Mouse (Mus musculus): ENCODE measurements around the gene Dmrta2.

Dmrta2 gene

DNA sequence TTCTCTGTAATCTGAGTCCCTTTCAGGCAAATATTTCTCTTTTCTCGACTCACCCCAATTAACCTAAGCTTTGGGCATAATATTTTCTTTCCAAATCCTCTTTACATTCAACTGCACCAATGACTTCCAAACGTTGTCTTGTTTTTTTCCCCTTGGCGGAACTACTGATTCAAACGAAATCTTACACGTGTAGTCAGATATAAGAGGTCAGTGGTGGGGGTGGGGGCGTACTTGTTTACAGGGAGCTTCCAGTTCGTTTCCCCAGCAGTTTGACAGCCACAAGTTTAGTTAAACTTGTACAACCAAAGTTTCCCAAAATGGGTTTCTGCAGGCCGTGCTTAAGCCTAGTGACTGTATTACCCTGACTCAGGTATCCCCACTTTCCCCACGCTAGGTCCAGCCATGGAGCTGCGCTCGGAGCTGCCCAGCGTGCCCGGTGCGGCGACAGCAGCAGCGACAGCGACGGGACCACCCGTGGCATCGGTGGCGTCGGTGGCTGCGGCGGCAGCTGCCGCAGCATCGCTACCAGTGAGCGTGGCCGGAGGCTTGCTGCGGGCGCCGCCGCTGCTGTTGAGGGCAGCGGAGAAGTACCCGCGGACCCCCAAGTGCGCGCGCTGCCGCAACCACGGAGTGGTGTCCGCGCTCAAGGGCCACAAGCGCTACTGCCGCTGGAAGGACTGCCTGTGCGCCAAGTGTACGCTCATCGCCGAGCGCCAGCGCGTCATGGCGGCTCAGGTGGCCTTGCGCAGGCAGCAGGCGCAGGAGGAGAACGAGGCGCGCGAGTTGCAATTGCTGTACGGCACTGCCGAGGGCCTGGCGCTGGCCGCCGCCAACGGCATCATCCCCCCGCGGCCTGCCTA lies 1.8 kb downstream of the Dmrta2 start:
- CTCF ChIA-PET: no interaction called here

DNA sequence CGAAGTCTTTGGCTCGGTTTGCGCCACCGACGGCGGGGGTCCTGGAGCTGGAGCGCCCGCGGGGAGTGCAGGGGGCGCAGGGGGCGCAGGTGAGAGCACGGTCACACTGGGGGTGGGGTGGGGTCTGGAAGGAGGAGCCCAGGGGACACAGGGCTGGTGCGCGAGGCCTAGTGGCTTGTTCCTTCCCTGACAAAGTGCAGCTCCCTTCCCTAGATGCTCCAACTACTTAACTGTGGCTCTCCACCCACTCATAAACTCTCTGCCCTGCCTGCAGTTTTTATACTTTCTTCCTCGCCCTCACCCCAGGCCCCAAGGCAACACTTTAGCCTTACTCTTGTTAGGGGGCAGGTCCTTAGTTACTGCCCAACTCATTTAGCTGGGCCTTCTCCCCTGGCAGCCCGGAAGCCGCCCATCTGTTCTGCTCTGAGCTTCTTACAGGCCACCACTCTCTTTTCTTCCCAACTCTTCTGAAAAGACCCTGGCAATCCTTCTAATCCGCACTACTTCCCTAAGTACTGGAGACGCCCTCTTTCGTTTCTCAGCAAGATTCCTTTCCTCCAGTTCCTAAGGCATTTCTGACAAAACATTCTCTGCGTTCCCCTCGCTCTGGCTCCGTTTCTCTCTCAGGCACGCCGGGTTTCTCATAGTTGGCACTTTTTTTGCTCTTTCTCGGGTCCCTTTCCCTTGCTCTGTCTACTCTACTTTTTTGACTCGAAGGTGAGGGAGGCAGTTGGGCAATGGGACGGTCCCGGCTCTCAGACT lies 2.6 kb downstream of the Dmrta2 start:
- CTCF ChIA-PET: no interaction called here

DNA sequence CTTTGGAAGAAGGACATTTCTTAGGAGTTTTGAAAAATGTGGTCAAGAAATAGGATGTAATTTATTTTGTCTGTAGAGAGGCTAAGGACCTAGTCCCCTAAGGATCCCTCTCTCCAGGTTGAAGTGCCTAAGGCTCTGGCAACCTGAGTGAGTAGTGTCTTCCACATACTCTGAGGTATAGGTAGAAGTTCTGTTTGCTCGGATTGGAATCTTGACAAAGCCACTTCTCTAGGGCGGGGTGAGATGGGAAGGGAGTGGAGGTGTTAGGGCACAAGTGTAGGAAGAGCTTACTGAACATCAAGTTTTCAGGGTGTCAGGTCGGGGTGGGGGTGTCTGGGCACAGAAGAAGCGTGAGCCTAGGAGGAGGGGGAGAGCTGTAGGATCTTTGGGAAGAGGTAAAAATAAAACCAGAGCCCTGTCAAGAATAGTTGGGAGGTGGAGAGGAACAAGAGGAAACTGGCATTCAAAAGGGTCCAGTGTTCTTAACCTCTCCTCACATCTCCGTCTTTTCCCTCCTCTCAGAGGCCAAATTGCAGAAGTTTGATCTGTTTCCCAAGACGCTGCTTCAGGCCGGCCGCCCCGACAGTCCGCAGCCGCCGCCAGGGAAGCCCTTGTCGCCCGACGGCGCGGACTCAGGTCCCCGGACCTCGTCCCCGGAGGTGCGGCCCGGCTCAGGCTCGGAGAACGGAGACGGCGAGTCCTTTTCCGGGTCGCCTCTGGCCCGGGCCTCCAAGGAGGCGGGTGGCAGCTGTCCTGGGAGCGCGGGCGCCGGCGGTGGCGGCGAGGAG lies 3.4 kb downstream of the Dmrta2 start:
- CTCF ChIA-PET: no interaction called here

DNA sequence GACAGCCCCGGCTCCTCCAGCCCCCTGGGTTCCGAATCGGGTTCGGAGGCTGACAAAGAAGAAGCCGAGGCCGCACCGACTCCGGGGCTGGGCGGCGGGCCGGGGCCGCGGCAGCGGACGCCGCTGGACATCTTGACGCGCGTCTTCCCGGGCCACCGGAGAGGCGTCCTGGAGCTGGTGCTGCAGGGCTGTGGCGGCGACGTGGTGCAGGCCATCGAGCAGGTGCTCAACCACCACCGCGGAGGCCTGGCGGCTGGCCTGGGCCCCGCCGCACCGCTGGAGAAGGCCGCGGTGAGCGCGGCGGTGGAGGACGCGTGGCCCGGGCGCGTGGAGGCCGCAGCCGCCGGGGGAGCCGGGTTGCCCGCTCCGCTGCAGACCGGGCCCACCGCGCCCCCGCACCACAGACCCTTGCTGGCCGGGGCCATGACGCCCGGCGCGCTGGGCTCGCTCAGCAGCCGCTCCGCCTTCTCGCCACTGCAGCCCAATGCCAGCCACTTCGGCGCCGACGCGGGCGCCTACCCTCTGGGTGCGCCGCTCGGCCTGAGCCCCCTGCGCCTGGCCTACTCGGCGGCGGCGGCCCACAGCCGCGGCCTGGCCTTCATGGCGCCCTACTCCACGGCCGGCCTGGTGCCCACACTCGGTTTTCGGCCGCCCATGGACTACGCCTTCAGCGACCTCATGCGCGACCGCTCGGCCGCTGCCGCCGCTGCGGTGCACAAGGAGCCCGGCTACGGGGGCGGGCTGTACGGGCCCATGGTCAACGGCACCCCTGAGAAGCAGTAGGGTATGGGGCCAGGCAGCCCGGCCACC lies 4.2 kb downstream of the Dmrta2 start:
- CTCF ChIA-PET: no interaction called here

DNA sequence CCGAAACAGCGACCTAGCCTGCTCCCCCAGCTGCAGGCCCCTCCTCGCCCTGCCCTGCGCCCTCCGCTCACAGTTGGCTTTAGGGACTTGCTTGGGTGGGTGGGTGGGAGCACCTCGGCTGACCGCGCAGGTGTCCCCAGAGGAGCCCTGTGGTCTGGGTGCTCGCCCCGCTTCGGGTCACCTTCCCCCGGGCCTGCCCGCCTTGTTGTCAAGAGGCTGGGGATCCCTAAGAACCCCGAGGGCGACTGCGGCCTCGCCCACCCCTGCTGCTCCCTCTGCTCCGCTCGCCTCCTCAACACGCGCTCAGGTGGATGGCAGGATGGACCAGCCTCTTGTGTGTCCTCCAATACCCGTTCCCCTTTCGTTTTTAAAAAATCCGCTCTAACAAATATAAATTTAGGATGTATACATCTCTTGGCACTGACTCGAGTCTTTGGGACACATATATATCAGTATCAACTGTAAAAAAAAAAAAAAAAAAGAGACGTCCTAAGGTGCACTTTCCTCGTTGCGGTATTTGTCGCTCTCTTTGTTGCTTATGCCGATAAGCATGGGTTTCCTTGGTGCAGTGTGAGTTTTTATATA lies 4.9 kb downstream of the Dmrta2 start:
- CTCF ChIA-PET: no interaction called here

DNA sequence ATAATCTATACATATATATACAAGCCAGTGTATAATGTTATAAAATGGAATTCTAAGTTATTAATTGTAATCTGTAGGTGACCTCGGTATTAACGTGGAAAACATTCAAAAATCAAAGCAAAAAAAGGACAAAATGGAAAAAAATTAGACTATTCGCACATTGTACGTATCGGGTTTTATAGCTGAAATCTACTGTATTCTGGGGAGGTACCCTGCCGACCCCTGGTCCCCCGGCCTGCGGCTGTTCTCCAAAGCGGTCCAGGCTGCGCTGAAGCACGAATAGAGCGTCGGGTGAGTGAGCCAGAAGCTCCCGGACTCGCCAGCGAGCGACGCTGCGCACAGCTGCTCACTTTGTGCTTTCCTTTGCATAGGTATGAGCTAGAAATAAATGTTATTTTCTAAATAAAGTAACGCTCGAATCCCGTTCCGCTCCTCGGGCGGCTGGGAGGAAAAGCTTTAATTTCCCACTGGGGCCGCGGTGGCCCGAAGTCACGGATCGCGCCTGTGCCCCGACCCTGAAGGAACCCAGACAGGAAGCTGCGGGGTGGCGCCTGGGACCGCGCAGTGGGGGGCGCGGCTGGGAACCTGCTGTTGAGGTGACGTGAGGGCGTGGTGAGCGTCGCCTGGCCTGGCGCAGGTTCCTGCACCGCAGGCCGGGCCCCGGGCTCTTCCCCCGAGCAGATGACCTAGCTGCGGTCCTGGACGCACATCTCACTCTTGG lies 5.6 kb downstream of the Dmrta2 start:
- CTCF ChIA-PET: no interaction called here

DNA sequence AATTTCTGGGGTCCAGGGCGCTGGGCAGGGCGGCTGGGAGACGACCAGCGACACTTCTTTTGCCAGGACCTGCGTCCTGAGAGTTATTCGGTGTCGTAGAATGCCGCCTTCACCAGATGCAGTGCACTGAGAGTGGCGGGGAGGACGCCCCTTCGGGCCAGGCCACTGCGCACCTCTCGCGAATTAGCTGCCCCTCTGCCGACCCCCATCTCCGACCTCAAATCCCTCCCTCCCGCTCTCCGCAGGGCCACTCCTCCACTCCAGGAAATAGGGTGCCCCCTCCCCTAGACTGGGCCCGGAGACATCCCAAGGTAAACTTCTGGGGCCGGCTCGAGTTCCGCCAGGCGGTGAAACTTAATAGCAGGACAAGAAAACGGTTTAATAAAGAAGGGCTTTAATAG lies 6.2 kb downstream of the Dmrta2 start:
- CTCF ChIA-PET: no interaction called here

DNA sequence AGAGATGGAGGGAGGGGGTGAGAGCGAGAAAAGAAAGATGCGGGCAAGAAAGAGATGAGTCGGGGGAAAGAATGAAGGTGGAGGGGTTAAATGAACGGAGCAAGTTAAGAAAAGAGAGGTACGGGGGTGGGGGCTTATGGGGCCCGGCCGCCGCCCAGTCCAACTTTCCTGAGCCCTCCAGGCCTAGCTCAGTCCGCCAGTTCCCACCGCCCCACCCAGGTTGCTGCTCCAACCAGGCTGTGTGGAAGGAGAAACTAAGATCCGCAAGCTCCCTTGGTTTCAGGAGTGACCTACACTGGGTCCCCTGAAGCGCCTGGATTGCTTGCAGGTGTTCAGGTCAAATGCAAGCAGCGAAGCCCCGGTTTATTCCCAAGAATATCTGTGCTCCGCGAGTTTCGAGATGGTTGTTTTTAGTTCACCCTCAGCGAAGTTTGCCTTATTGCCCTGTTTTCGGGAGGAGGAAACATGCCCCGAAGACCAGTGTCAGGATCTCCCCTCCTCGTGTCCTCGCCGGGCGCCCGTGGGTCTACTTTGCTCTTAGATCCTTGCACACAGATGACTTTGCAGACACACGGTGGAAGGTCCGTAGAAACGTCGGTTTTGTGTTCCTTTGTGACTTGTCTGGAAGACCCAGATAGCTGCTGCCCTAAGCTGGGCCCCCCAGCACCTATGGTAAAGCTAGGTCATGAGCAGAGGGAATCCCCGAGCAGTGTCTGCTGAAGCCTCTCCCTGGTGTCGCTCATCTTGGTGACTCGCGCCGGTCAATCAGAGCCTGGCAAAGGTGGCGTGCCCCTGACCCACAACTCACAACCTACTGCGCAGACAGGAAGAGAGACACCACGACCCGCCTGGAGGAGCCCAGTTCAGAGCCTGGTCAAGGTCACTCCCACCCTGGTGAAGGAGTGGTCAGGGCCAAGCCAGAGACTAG lies 6.9 kb downstream of the Dmrta2 start:
- CTCF ChIA-PET: no interaction called here

DNA sequence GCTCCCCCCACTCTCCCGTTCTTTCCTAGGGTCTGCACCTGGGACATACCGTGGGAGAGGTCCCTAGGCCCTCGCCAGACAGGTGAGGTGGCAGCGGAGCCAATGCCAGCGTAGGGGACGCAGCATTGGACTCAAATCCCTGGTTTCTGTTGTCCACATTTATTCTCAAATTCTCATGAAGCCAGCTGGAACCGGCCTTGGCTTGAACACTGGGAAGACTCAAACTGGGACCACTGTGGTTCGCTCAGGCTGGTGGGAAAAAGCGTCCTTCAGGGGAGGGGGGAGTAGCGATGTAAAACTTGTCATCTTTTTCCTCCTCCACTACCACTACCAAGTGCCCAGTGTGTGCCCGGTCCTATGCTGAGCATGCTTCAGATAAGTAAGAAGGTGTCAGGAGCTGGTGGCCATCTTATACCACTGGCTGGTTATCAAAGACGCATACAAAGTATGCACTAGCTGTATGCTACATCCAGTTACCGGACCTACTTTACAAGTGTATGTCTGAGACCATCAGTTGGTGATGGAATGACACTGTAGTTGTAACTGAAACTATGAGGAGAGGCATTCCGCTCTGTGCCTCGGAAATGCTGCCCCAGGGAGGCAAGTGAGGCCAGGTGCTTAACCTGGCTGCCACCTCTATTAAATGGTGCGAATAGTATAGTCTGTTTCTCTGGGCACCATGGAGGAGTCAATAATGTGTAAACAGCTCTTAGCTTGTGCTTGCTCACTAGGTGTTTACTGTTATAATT lies 7.7 kb downstream of the Dmrta2 start:
- CTCF ChIA-PET: interaction anchor here (0.6 kb wide), 1 partner anchor 33 kb away, joined by 7 read pairs; no protein-coding TSS in a partner anchor

DNA sequence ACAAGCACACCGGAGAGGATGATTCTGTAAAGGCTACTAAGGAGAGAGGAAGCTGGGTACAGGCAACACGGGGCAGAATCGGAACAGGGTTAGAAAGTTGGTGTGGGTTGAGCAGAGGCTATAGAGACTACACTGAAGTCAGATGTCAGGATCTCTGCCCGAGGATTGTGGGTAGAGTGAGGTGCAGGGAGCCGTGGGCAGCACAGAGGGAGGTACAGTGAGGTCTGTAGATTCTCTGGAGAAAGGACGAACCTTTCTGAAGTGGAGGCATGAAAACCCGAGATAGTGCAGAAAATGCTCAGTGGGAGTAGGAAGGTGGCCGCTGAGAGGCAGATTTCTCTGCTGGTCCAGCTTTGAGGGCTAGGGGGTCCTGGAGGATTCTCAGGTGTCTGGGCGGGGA lies 8.4 kb downstream of the Dmrta2 start:
- CTCF ChIA-PET: interaction anchor here (0.6 kb wide), 1 partner anchor 32 kb away, joined by 7 read pairs; no protein-coding TSS in a partner anchor

DNA sequence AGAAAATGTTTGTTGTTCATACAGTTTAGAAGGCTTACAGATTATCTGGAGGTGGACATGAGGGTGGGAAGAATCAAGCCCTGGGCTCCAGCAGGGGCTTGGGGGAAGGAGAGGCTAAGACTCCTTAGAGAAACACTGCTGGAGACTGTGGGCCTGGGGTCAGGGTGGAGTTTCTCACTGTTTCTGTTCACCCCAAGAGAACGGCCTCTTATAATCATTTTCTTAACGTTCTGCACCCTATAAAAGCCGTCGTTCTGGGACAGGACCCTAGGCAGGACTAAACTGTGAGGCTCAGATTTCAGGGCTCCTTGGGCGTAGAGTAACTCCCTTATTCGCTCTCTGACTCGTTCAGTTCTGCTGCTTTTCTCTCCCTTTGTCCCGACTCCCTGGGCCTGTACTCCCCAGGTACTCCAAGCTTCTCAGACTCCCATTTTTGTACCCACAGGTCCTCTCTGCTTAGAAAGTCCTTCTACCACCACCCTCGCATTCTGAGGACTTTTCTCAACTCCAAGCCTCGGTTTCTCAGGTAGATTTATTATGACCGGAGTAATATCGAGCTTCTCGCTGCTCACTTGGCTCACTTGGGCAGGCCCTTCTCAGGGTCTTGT lies 9.0 kb downstream of the Dmrta2 start:
- CTCF ChIA-PET: no interaction called here

DNA sequence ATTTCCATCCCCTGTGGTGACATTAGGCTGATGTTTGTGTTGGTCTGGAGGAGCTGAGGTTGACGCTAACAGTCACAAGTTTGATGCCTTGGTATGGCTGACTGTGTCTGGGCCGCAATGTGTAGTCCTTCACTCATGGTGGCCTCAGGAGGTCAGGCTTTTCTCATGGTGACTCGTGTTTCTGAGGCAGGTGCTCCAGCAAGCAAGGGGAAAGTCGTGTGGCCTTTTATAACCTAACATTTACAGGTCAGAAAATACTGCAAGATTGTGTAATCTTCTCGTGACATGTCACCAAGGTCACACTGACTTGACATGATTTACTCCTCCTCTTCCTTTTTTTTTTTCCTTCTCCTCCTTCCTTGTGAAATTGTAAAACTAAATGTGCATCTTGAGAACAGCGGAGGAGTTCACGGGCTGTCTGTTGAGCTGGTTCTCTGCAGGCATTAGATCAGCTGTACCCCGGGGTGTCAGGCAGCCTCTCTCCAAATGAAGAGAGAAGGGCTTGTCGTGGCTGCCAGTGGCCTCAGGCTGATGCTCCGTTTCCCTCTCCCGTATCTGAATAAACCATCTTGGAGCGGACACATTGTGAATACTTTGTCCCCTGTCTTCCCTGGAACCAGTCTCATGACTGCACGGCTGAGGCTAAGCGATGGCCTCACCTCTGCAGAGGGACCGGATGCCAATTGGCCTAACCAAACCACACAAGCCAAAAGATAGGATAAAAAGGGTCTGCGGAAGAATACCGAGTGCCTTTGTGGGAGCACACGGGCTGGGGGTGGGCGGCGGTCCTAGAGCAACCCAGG lies 9.9 kb downstream of the Dmrta2 start:
- CTCF ChIA-PET: no interaction called here

DNA sequence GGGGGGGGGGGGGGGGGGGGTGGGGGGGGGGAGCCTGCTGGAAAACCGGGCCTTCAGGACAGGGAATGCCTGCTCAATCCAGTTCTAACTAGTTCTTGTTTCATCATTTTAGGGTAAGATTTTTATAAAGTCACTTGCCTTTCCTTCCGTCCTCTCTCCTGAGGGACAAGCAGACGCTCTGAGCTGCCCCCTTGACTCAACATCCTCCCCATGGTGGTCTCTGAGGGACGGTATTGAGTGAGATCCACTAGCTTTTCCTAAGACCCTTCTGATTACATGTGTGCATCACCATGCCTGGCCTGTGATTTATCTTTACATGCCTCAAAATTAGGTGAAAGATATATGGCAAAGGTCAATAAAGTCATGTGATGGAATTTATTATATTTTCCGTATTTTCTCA lies 10.6 kb downstream of the Dmrta2 start:
- CTCF ChIA-PET: no interaction called here

DNA sequence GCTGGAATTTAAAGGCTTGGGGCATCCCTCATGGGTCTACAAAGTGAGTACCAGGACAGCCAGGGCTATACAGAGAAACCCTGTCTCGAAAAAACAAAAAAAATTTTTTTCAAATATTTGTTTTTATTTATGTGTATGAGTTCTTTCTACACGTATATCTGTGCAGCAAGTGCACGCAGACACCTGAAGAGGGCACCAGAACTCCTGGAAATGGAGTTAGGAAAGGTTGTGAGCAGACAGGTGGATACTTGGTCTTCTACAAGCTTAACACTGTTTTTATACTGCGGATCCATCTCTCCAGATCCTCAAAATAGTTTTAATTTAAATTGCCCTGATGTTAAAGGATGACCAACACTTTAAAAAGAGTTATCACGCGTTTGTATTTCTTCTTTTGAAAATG lies 11.4 kb downstream of the Dmrta2 start:
- CTCF ChIA-PET: no interaction called here

DNA sequence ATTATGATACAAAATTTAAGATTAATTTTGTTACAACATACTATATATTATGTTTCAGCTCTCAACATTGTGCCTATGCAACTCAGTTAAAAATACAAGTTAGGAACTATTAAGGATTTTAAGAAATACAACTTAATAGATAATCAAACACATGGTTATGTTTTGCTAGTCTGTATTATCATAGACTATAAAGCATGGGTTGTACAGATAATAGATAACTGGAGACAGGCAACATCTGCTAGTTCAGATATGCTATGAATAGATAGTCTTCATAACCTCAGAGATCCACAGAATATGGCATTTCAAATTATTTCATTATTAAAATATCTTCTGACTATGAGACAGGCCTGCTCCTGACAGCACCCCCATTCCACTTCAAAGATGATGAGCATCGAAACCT lies 28.2 kb downstream of the Dmrta2 start:
- CTCF ChIA-PET: no interaction called here

DNA sequence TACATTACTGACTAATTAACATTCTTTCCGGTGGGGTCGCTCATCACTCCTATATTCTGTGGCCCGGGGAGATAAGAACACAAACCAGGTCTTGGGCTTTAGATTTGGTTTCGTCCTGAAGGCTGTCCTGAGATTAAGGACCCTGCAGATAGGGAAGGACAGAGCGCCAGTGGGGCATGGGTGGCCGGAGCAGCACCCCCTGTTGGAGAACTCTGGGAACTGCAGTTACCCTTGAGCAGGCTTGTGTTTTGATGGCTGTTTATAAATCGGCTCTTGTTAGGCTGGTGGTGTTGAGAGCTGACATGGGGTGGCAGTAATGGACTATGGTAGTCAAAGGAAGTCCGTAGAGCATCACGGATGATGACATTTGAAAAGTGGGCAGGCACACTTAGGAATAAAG lies 41.3 kb downstream of the Dmrta2 start:
- CTCF ChIA-PET: no interaction called here

DNA sequence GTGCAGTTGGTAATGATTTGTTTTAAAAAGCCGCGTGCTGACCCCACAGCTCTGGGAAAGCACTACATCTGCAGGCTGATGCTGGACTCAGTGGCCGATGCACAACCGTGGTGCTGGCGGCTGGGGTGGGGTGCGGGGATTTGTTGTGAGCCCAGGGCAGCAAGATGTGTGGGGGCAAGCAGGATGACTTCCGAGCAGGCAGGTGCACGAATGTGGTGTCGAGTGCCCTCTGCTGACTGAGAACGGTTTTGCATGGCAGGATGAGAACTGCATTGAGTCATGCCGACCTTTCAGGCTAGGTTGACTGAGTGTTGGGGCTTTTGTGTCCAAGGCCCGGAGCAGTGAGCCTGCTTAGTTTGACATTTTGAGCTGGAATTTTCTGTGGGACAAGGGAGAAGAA lies 42.4 kb downstream of the Dmrta2 start:
- CTCF ChIA-PET: no interaction called here

Data from spleen, embryonic (tissue).